Mouse (Mus musculus): ENCODE measurements around the gene Cpsf4l. TPM values are rescaled to one million over a fixed set of nuclear protein-coding genes. Genes with fewer than 3 reads are reported as not detected.

The Cpsf4l gene
- polyA plus RNA-seq, 1 experiment from 2014 or later = 0.15 TPM

GRCm38 (mm10) chr11:113747725-113748380 lies 38.0 kb upstream of the Cpsf4l start:
- no peaks in the 10 kb centered on the region for H3K27me3 ChIP-seq
- no peaks in the 10 kb centered on the region for H3K9me3 ChIP-seq (replicated peaks)
- peaks cover 28% of the 10 kb centered on the region for H3K36me3 ChIP-seq
- peaks cover 56% of the 10 kb centered on the region for H3K4me1 ChIP-seq
- H3K4me3 ChIP-seq = no peak overlapping the region; the same call in 1 of the 2 replicates
- ATAC-seq (ENCODE audit: low FRiP score) = no peak
- H3K27ac ChIP-seq = 0 out of 2 replicates have a peak overlapping the region, but pooled peaks have one; percentile 95
- H3K4me2 ChIP-seq (replicated peaks) = peak overlapping the region; percentile 78
- H3K9ac ChIP-seq = 0 out of 2 replicates have a peak overlapping the region, but pooled peaks have one; percentile 92
- WGBS = 70% methylated on average over 11 of the region's 11 CpGs

DNA sequence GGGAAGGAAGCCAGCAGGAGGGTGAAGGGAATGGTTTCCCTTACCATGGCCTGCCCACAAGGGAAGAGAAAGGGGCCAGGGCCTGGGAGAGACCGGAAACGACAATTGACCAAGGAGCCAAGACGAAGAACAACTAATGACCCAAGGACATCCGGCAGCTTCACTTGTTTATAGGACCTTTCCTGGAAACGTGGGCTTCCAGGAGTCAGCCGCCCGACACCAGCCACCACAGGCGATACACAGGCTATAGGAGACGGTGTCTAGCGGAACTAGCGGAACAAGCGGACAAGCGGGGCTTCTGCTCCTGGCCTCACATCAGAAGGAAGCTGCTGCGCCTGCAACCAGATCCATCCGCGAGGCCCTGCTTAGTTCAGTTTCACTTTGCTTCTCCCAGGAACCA lies 37.2 kb upstream of the Cpsf4l start:
- Histone ChIP-seq H3K4me1 (peaks cover 52% of the 10 kb centered on the region), H3K36me3 (peaks cover 35% of the 10 kb centered on the region), H3K4me3 (no peak overlapping the region), H3K9ac (no peak overlapping the region), H3K27me3 (no peaks in the 10 kb centered on the region), H3K9me3 (replicated peaks) (no peaks in the 10 kb centered on the region), H3K27ac (no peak overlapping the region), H3K4me2 (replicated peaks) (peak overlapping the region; percentile 78)
- ATAC-seq (ENCODE audit: low FRiP score) = no peak
- 72% methylated on average over 16 of the region's 16 CpGs for WGBS

- no peak for ATAC-seq (ENCODE audit: low FRiP score)
- Histone ChIP-seq H3K9me3 (replicated peaks) (no peaks in the 10 kb centered on the region), H3K36me3 (peaks cover 37% of the 10 kb centered on the region), H3K4me2 (replicated peaks) (no peak overlapping the region), H3K4me1 (peaks cover 53% of the 10 kb centered on the region), H3K4me3 (no peak overlapping the region), H3K27ac (no peak overlapping the region), H3K27me3 (no peaks in the 10 kb centered on the region), H3K9ac (no peak overlapping the region)
- 64% methylated on average over 4 of the region's 4 CpGs for WGBS
These were observed 36.1 kb upstream of the Cpsf4l start for GRCm38 (mm10) chr11:113745961-113746360.

DNA sequence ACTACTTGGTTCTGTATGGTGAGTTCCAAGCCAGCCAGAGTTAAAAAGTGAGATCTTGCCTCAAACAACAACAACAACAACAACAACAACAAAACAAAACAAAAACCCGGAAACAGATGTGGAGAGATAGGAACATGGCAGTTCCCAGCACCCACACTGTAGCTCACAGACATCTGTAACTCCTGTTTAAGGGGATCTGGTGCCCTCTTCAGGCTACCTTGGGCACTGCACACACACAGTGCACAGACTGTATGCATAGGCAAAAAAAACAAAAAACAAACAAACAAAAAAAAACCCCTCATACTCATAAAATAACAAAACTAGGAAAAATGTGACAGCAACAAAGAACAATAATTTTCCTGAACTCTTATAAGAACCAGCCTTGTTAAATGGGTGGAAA lies 33.2 kb upstream of the Cpsf4l start:
- Histone ChIP-seq H3K9ac (no peak overlapping the region), H3K4me1 (peaks cover 50% of the 10 kb centered on the region), H3K27me3 (no peaks in the 10 kb centered on the region), H3K9me3 (replicated peaks) (no peaks in the 10 kb centered on the region), H3K27ac (no peak overlapping the region), H3K36me3 (peaks cover 45% of the 10 kb centered on the region), H3K4me2 (replicated peaks) (no peak overlapping the region), H3K4me3 (no peak overlapping the region)
- 88% methylated on average over 1 of the region's 1 CpGs for WGBS
- ATAC-seq (ENCODE audit: low FRiP score) = no peak

DNA sequence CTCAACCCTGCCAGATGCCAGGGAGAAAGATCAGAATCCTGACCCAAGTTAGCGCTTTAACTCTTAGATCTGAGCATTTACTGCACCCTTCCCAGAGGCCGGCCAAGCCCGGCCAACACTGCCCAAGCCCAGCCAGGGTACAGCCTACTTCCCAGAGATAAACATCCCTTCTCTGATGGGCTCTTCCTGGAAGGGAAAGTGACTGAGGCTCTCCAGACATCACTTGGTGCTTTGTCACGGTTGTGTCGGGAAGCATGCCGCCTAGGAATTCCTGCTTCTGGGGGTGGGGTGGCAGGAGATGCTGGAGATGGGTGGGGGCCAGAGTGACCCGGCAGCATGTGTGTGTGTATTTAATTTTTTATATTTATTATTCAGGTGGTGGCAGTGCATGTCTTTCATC lies 30.3 kb upstream of the Cpsf4l start:
- no peak overlapping the region for H3K27ac ChIP-seq
- no peaks in the 10 kb centered on the region for H3K9me3 ChIP-seq (replicated peaks)
- ATAC-seq (ENCODE audit: low FRiP score) = no peak
- H3K4me2 ChIP-seq (replicated peaks) = no peak overlapping the region
- no peak overlapping the region for H3K9ac ChIP-seq
- no peaks in the 10 kb centered on the region for H3K27me3 ChIP-seq
- 90% methylated on average over 7 of the region's 7 CpGs for WGBS
- peaks cover 38% of the 10 kb centered on the region for H3K36me3 ChIP-seq
- peaks cover 50% of the 10 kb centered on the region for H3K4me1 ChIP-seq
- no peak overlapping the region for H3K4me3 ChIP-seq

GRCm38 (mm10) chr11:113739213-113739612 lies 29.4 kb upstream of the Cpsf4l start:
- WGBS = 88% methylated on average over 8 of the region's 8 CpGs
- no peaks in the 10 kb centered on the region for H3K27me3 ChIP-seq
- H3K4me2 ChIP-seq (replicated peaks) = no peak overlapping the region
- H3K27ac ChIP-seq = 0 out of 2 replicates have a peak overlapping the region, but pooled peaks have one; percentile 23
- H3K4me1 ChIP-seq = peaks cover 57% of the 10 kb centered on the region
- no peaks in the 10 kb centered on the region for H3K9me3 ChIP-seq (replicated peaks)
- peaks cover 34% of the 10 kb centered on the region for H3K36me3 ChIP-seq
- no peak overlapping the region for H3K9ac ChIP-seq
- H3K4me3 ChIP-seq = no peak overlapping the region
- no peak for ATAC-seq (ENCODE audit: low FRiP score)

DNA sequence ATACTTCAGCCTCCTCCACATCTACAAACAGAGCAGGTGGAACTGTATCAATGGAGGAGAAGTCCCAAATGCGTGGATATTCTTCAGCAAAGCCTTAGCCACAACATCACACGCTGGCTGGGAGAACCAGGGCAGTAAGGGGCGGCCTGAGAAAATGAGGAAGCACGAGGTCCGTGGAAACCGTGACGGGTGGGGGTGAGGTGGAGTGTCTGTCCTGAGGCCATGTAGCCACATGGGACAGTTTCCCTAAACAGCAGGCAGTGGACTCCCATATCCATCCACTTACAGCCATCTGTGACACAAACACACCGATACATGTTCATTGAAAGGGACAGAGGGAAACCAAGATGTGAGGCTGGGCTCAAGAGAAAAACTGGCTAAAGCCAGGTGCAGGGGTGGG lies 28.1 kb upstream of the Cpsf4l start:
- Histone ChIP-seq H3K4me3 (no peak overlapping the region), H3K36me3 (peaks cover 23% of the 10 kb centered on the region), H3K9me3 (replicated peaks) (no peaks in the 10 kb centered on the region), H3K27me3 (no peaks in the 10 kb centered on the region), H3K9ac (no peak overlapping the region), H3K4me1 (peaks cover 68% of the 10 kb centered on the region), H3K27ac (no peak overlapping the region), H3K4me2 (replicated peaks) (no peak overlapping the region)
- 76% methylated on average over 8 of the region's 8 CpGs for WGBS
- ATAC-seq (ENCODE audit: low FRiP score) = no peak

GRCm38 (mm10) chr11:113737553-113737854 lies 27.7 kb upstream of the Cpsf4l start:
- Histone ChIP-seq H3K4me1 (peaks cover 72% of the 10 kb centered on the region), H3K9me3 (replicated peaks) (no peaks in the 10 kb centered on the region), H3K27ac (no peak overlapping the region), H3K9ac (no peak overlapping the region), H3K36me3 (peaks cover 19% of the 10 kb centered on the region), H3K4me2 (replicated peaks) (no peak overlapping the region), H3K4me3 (no peak overlapping the region), H3K27me3 (no peaks in the 10 kb centered on the region)
- ATAC-seq (ENCODE audit: low FRiP score) = no peak
- 88% methylated on average over 3 of the region's 3 CpGs for WGBS

DNA sequence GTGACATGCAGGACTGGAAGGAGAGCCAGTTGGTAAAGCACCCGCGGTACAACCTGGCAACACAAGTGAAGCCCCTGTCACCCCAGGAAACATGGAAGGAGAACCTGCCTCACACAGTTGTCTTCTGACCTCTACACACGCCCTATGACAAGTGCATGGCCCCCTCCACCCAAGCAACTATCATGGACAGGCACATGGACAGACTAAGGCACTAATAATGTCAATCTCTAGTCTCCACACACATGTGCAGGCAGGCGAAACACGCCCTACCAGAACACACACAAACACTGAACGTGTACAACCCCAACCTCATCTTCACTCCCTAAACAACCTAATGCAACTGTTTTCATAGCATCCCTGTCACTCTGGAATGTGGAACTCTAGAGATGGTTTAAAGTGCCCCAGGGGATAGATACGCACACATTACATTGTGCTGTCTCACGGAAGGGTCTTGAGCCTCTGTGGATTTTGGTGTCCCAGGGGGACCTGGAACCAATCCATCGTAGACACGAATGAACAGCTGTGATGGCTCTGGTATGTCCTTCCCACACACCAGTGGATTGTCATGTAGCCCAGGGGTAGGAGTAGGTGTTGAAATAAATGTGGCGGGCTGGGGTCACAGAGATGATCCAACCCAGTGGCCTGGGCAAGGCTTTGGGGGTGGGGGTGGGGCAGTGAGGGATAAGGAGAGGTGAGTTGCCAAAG lies 27.2 kb upstream of the Cpsf4l start:
- H3K27me3 ChIP-seq = no peaks in the 10 kb centered on the region
- H3K9ac ChIP-seq = no peak overlapping the region
- H3K9me3 ChIP-seq (replicated peaks) = no peaks in the 10 kb centered on the region
- H3K27ac ChIP-seq = no peak overlapping the region
- no peak for ATAC-seq (ENCODE audit: low FRiP score)
- H3K4me2 ChIP-seq (replicated peaks) = no peak overlapping the region
- WGBS = 82% methylated on average over 11 of the region's 11 CpGs
- no peak overlapping the region for H3K4me3 ChIP-seq
- H3K36me3 ChIP-seq = peaks cover 16% of the 10 kb centered on the region; the same call in 1 of the 2 replicates
- peaks cover 75% of the 10 kb centered on the region for H3K4me1 ChIP-seq

DNA sequence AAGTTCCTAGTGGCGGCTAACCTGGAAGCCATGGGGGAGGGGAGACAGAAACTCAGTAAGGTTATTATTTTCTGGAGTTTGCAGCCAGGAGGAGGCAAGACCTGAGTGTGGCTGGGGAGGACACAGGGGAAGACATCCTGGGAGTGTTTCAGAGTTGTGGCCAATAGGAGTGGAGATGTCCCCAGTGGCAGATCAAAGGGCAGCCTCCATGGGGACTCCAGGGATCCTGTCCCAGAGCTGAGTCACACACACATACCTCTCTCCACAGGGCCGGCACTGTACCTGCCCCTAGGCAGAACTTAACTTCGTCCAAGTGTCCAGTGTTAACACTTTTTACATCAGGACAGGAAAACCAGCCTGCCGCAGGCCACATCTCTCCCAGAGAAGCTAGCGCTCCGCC lies 25.3 kb upstream of the Cpsf4l start:
- H3K36me3 ChIP-seq = 0 out of 2 replicates have a peak, but pooled peaks cover 7% of the 10 kb centered on the region
- no peak overlapping the region for H3K9ac ChIP-seq
- H3K4me1 ChIP-seq = peaks cover 76% of the 10 kb centered on the region
- no peak overlapping the region for H3K4me2 ChIP-seq (replicated peaks)
- H3K27ac ChIP-seq = no peak overlapping the region
- no peak overlapping the region for H3K4me3 ChIP-seq
- ATAC-seq (ENCODE audit: low FRiP score) = no peak
- no peaks in the 10 kb centered on the region for H3K9me3 ChIP-seq (replicated peaks)
- H3K27me3 ChIP-seq = no peaks in the 10 kb centered on the region
- WGBS = 70% methylated on average over 6 of the region's 6 CpGs

DNA sequence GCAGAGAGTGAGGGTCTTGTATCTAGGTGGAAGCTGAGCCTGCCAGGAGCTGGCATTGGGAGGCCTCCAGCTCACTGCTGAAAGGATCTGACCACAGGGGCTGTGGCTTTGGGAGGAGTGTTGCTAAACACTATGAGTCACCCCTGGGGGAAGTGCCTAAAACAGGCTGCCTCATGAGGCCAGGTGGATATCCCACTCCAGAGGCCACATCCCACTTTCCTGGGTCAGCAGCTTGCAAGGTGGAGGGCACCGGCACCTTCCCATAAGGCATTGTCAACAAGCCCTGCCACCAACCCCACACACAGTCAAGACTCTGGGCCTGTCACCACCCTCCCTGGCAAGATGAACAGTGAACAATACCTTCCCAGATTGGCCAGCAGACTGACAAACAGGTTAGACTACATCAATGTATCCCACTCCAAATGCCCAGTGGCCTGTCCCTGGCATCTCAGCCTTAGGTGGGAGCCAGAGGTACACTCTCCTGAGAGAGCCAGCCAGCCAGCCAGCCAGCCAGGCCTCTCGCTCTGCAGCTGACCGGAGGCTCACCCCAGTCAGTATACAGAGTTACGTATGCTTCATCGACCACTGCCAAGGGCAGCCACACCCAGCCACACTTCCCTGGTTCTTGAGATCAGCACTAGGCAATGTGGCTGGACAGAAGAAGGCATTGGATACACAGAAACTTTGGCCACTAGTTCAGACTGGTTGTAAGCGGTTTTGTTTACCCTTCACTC lies 24.0 kb upstream of the Cpsf4l start:
- Histone ChIP-seq H3K27me3 (no peaks in the 10 kb centered on the region), H3K4me3 (no peak overlapping the region), H3K4me1 (peaks cover 76% of the 10 kb centered on the region), H3K4me2 (replicated peaks) (no peak overlapping the region), H3K27ac (no peak overlapping the region), H3K36me3 (peaks cover 8% of the 10 kb centered on the region), H3K9me3 (replicated peaks) (no peaks in the 10 kb centered on the region), H3K9ac (no peak overlapping the region)
- WGBS = 60% methylated on average over 6 of the region's 6 CpGs
- 0 out of 2 replicates have a peak, but pooled peaks have one; percentile 28 for ATAC-seq (ENCODE audit: low FRiP score)

DNA sequence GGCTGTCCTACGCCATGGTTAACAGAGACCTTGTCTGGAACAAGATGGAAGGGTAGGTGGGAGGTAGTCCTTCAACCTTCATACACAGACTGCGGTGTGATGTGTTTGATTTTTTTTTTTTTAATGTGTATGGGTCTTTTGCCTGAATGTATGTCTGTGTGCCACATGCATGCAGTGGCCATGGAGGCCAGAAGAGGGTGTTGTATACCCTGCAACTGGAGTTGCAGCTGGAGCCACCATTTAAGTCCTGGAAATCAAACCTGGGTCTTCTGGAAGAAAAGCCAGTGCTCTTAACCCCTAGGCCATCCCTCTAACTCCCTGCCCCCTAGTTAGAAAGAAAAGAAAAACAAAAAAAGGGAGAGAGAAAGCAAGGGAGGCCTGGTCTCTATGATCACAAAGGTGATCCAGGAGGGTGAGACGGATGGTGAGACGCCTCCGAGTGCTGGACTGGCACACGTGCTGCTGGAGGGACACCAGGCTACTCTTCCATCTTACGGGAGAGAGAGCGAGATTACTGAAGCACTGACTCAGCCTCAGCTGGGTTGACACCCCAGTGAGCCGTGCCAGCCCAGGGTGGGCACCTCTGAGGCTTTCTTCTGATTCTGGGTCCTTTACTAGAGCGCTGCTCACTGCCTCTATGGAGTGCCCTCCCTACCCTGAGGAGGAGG lies 22.3 kb upstream of the Cpsf4l start:
- H3K36me3 ChIP-seq = peaks cover 25% of the 10 kb centered on the region
- H3K4me1 ChIP-seq = peaks cover 69% of the 10 kb centered on the region
- ATAC-seq (ENCODE audit: low FRiP score) = no peak
- H3K9ac ChIP-seq = no peak overlapping the region
- H3K9me3 ChIP-seq (replicated peaks) = no peaks in the 10 kb centered on the region
- H3K27ac ChIP-seq = no peak overlapping the region
- H3K4me3 ChIP-seq = no peak overlapping the region
- H3K4me2 ChIP-seq (replicated peaks) = no peak overlapping the region
- 92% methylated on average over 10 of the region's 10 CpGs for WGBS
- H3K27me3 ChIP-seq = no peaks in the 10 kb centered on the region
